Mouse (Mus musculus) fat pad, adult 2 months (tissue): ENCODE results near the gene Nrxn3.

Experiments
- DNase-seq: peaks from one replicate; pipeline ENCODE4 v3.0.0-alpha.2; 2011; ENCODE audit warnings: low read depth, low spot score; ENCODE audit errors: extremely low read depth

Nrxn3 gene

GRCm38 (mm10) chr12:89149455-89149854, 426.8 kb downstream of the Nrxn3 start:
- no peak for DNase-seq

DNA sequence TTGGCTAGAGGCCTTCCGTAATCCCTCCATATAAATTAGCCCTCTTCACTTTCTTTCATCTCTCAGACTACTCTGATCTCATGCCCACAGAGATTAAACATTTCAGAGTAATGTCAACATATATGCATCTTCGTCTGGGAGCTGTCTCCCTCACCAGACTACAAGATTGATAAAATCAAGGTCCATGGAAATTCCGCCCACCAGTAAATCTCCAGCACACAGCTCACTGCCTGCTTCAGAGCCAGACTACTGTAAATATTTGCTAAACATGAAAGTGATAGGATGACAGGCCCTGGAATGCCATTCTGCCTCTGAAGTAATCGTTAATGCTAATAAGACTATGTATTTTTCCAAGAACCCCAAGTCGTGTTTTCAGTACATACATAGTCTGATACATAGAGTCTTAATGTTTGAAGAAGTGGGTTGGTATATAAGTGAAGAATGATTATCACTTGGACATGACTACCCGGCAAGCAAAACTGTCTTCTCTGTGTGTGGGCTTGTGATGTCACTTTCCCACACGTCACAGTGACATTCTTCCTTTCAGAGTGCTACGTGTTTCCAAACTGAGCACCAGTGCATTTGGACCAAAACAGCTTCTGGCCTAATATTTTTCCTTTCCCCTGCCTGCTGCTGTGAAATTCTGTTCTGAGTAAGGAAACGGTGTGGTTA, 433.5 kb downstream of the Nrxn3 start:
- DNase-seq, result no peak

GRCm38 (mm10) chr12:89159353-89159752, 436.7 kb downstream of the Nrxn3 start:
- DNase-seq, result no peak

GRCm38 (mm10) chr12:89174306-89175159, 451.9 kb downstream of the Nrxn3 start:
- DNase-seq, result no peak

GRCm38 (mm10) chr12:89179970-89180666, 457.4 kb downstream of the Nrxn3 start:
- DNase-seq, result no peak

DNA sequence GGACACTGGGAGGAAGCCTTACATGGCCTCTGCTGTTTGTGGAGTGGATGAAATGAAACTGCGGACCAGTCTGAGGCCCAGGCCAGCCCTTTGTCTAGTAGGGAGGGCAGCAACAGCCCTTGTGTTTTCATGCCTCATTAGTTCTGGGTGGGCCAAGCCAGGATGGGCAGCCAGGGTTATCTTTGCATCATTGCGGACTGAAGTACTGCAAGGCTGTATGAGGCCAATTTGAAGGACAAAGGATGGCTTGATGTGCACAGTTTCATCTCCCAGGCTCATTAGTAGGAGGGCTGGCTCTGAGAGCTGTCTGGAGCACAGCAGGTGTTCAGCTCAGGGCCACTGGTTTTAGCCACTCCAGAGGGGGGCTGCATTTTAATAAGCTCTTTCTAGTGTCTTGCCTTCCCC, 458.5 kb downstream of the Nrxn3 start:
- DNase-seq, result no peak

DNA sequence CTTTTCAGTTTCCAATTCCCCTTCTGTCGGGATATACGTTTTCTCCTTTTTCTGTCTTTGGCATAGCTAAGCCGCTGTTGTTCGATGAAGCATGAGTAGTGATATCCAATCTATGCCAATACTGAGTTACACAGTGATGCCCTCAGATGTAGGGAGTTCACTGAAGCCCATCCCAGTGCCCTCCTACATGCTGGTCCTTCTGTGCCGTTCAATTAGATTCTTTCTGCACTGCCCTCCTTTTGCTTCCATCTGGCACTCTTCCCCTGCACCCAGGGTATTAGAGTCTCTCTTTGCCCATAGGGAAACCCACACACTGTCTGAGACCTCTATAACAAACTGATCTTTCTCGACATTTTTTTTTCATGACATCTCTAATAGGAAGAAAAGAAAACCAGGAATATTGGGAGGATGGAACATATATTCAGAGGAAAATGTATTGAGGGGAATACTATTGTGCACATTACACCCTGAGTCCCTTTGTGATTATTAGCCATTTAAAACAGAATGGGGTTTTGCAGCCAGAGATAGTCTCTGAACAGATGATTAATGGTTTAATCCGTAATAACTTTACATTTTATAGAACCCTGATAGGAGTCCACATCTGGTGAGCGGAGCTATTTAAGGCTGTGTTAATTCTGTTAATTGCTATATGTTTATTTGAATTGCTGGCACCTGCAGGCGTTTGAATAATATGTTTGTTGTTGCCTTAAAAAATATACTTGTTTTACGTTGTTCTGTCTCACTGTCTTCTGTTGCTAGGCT, 476.3 kb downstream of the Nrxn3 start:
- DNase-seq, result no peak

DNA sequence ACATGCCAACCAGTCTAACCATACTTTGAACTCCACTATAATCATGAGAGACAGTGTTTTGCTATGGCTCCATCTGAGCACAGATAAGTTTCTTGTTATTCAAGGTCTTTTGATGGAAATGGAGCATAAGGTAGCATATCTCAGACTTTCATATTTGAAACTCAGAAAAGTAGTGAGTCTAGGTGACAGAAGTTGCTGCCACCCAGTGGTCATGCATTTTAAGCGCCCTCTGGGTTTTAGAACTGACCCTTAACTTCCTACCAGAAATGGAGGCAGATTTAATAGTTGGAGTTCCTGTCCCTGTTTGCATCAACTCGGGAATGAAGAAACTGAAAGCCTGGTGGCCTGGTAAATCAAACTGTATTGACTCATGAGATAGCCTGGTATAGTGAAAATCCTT, 488.9 kb downstream of the Nrxn3 start:
- DNase-seq, result no peak

DNA sequence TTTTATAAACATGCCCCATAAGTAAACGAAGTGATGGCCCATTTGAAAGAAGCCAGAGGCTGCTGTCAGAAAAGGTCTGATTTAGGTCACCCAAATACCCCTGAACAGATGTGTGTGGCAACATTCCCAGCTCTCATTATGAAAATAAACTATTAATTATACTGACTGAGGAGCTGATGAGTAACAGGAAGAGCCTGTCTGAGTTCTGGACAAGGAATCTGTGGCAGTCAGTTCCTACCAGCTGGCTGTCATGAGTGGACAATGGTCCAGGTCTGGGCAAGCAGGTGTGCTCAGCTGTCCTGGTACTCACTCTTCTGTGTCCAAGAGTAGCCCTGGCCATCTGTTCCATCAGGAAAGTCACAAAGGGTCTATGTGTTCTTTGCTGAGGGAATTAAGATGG, 517.1 kb downstream of the Nrxn3 start:
- no peak for DNase-seq

- no peak for DNase-seq
These were observed 518.9 kb downstream of the Nrxn3 start for GRCm38 (mm10) chr12:89241554-89241953.

- DNase-seq, result no peak
These were observed 519.8 kb downstream of the Nrxn3 start for GRCm38 (mm10) chr12:89242476-89242875.

DNA sequence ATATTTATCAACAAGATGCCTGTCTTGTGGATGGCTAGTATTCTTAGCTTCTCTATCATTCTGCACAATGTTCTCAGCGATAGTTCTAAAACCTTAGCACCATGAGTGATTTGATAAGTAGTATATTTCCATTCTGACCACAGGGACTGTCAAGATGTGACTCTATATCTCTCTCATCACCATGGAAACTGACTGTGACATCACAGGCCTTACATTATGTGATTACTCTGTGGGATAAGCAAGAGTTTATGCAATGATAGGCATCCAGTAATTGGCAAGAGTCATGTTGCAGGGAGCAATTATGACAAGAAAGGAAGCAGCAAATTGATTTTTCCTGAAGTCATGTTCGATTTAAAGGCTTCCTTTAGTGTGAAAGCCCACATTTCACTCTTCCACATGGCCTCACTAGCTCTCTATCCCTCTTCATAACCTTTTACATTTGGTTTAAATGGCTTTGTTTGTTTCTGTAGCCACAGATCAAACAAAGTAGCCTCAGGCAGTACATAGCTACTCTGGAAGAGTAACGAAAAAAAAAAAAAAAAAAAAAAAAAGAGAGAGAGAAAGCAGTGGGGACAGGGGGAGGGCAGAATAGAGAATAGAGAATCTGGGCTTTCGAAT, 532.7 kb downstream of the Nrxn3 start:
- no peak for DNase-seq

DNA sequence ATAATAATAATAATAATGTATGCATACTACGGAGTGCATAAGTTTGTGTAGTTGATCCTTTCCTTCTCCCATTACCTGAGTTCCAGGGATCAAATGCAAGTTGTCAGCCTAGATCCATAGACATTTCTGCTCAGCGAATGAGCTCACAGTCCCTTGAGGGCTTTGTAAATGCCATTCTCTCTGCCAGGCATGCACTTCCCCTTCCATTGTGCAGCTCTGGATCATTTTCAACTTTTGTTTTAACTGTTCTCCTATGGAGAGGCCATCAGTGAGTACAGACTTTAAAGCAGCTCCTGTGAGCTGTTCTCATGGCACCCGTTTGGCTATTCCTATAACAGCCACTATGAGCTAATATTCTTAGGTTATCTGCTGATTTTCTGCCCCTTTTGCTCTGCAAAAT, 536.2 kb downstream of the Nrxn3 start:
- DNase-seq, result no peak

- DNase-seq, result no peak
These were observed 537.4 kb downstream of the Nrxn3 start for GRCm38 (mm10) chr12:89260076-89260475.

DNA sequence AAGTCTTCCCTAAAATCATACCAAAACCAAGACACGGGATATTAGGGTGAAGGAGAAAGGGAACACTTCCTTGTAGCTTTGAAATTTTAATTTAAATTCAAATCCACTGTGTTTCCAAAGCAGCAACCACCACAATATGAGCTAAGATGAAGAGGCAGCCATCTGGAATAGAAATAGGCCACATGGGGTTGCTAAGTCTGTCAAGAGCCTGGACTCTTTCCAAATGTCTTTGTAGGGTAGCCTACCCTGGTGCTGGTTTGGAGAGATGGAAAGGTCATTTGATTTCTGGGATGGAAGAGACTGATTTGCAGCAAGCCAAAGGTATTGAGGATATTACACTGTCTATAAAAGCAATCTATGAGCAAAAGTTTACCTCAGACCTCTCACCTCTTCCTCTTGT, 539.6 kb downstream of the Nrxn3 start:
- no peak for DNase-seq

DNA sequence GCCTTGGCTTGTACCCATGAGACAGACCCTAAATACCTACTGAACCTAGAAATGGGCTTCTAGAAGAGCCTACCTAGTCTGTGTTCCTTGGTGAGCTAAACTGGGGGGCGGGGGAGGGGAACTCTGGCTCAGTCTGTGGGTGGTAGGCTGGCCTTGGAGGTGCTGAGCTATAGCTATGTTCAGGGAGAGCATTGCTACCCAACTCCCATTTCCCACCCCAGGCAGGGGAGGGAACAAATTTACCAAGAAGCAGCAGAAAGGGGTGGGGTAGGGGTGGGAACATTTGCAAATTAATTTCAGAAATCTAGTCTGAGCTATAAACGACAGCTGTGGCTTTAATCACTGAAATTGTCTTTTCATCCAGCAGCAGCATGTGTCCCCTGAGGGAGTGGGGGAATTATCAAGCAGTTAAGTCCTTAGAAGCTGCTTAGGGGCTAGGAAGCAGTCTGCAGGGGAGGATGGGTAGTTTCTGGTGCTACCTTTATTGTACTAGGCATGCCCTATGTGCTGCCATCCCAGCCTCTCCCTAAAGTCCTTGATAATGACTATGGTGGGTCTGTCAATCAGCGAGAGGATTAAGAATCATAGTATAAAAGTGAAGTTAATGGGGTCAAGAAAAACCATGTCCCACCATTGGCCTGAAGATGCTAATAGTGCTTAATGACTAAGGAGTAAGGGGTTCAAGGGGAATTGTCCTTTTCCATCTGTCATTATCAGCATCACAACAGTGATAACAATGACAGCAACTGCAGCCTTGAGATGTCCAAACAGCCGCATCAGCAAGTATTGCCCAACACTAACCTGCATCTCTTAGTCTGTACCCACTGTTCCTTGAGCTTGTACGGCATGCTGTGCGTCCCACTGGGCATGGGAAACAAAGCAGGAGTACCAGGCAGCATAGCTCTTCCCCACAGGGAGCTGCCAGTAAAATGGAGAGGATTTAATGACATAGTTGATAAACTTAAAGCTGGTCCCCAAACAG, 560.0 kb downstream of the Nrxn3 start:
- no peak for DNase-seq

DNA sequence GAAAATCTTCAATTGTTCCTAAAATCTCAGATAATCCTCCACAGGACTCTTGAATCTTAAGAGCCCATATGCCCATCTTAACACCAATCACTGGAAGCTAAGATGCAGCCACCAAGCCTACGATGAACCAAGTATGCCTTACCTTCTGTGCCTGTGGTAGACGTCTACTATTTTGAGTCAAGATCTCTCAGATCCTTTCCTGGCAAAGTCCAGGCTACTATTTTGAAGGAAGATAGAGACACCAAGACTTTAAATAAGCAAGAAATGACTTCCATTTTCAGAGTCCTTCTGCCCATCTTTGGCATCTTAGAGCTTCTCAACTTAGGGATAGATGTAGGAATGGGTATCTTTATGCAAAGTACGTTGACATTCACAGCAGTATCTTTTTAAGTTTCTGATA, 561.7 kb downstream of the Nrxn3 start:
- DNase-seq, result no peak

- DNase-seq, result no peak
These were observed 564.4 kb downstream of the Nrxn3 start for GRCm38 (mm10) chr12:89287037-89287436.

GRCm38 (mm10) chr12:89289589-89290274, 567.1 kb downstream of the Nrxn3 start:
- DNase-seq, result no peak
